Mouse (Mus musculus) small intestine, adult 2 months (tissue): ENCODE measurements around the gene Spocd1.

Source experiments
- CTCF ChIP-seq: fragments of 200-500 bp; IDR thresholded peaks from 2 replicates; pipeline ENCODE4 v1.5.1; 2012; ENCODE audit warnings: low read depth, mild to moderate bottlenecking, control low read depth, inconsistent platforms, low read length, moderate library complexity, mixed read lengths; ENCODE audit not compliant: insufficient replicate concordance, insufficient read length; ENCODE audit errors: extremely low read depth
- POLR2A ChIP-seq: fragments of 200-500 bp; IDR thresholded peaks from 2 replicates; pipeline ENCODE4 v1.6.1; 2012; ENCODE audit warnings: low read depth, mild to moderate bottlenecking, control low read depth, inconsistent platforms, low read length, moderate library complexity

- TF ChIP-seq CTCF (no peak), POLR2A (no peak)
These were observed 8.3 kb upstream of the Spocd1 start for GRCm38 (mm10) chr4:129920542-129921313.
